Mouse (Mus musculus) hindbrain, embryonic 10.5 days (tissue): ENCODE data around the gene Tedc1. TPM values are rescaled to one million over a fixed set of nuclear protein-coding genes. Genes with fewer than 3 reads are reported as not detected.

Source experiments
- DNase-seq: peaks from one replicate; pipeline ENCODE4 v3.0.0-alpha.2; 2017; ENCODE audit warnings: low spot score
- H3K27ac ChIP-seq: fragments of 300-500 bp; sonication (generic); 2 replicates; pipeline ENCODE4 v1.5.1; 2016; ENCODE audit warnings: mild to moderate bottlenecking, moderate library complexity
- H3K27me3 ChIP-seq: fragments of 300-500 bp; sonication (generic); 2 replicates; pipeline ENCODE4 v1.6.1; 2016; ENCODE audit warnings: mild to moderate bottlenecking; ENCODE audit not compliant: poor library complexity, insufficient read depth, severe bottlenecking
- H3K36me3 ChIP-seq: fragments of 300-500 bp; sonication (generic); 2 replicates; pipeline ENCODE4 v1.6.1; 2016; ENCODE audit warnings: mild to moderate bottlenecking, moderate library complexity
- H3K4me1 ChIP-seq: fragments of 300-500 bp; sonication (generic); replicated peaks from 2 replicates; pipeline ENCODE4 v1.6.1; 2016; ENCODE audit warnings: mild to moderate bottlenecking
- H3K4me3 ChIP-seq: fragments of 300-500 bp; sonication (generic); 2 replicates; pipeline ENCODE4 v1.5.1; 2016; ENCODE audit warnings: mild to moderate bottlenecking, moderate library complexity
- H3K9me3 ChIP-seq: fragments of 300-500 bp; sonication (generic); 2 replicates; pipeline ENCODE4 v1.6.1; 2016; ENCODE audit warnings: mild to moderate bottlenecking, moderate library complexity
- WGBS: fragments of 180-500 bp; shearing (Covaris S2); methylation state at CpG from one replicate; pipeline ENCODE4 v1.1.7; 2016; 5-methylcytosine and 5-hydroxymethylcytosine counted together
- polyA plus RNA-seq: library from polyadenylated mRNA; unstranded; fragments of >200 nt; fragmentation: Nextera tagmentation; extraction: Ambion mirVana; gene quantifications from 2 replicates; pipeline ENCODE4 v1.2.1, GENCODE M21; 2016

The Tedc1 gene
- polyA plus RNA-seq, 1 experiment from 2014 or later: 59.5 TPM

DNA sequence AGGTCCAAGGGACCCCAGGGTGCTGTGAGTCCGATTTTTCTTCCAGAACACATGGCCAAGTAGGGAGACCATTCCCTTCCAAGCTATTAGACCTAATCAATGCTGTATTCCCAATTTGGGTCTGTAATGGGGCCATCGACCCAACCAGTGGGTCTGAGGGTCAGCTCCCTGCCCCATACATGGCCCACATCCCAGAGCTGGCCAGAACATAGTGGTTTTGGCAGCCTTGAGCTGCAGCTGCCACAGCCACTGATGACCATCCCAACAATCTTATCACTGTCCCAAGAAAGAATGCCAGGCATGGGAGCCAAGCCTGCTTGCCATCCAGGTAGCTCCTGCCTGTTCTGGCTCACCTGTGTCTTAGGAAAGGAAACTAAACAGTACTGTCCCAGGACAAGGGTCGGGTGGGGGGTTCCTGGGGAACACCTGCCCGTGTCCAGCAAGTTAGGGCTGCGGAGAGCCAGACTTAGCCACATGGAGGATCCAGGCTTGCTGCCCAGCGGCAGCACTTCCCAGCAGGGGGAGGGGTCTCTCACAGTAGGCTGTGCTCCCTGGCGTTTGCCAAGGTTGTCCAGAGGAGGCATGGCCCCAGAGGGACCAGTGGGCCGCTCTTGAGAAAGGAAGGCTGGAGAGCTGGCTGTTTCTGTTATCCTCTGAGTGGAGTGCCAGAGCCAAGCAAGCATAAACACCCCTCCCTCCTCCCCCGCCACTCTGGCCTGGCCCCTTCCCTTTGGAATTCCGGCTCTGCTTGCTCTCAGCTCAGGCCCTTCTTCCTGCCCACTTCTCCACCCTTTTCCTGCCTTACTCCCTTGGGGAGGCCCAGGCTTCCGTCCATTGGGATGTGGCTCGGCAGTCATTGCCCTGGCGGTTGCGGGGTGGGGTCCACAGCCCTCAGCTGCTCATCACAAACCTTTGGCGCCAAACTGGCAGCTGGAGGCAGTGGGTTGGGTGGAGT is 13.9 kb upstream of the Tedc1 start:
- DNase-seq: no peak
- Histone ChIP-seq H3K4me3 (peak overlapping the region; percentile 68), H3K9me3 (no peaks in the 10 kb centered on the region), H3K36me3 (peaks cover 48% of the 10 kb centered on the region), H3K4me1 (peaks cover 93% of the 10 kb centered on the region), H3K27me3 (peaks cover 53% of the 10 kb centered on the region), H3K27ac (peak overlapping the region; percentile 93)
- WGBS: 22% methylated on average over 15 of the region's 15 CpGs

DNA sequence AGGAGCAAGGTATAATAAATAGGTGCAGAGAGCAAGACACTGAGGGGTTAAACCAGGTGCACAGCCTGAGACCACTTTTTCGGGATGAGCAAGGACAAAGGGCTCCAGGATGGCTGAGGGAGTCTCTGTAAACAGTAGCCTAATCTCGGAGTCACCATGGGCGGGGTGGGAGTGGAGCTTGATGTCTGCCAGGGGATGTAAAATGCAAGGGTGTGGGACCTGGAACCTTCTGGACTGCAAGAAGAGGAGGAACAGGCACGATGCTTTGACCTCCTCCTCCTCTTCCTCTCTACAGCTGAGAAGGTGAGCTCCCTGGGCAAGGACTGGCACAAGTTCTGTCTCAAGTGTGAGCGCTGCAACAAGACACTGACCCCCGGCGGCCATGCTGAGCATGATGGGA is 13.1 kb upstream of the Tedc1 start:
- peaks cover 94% of the 10 kb centered on the region for H3K4me1 ChIP-seq
- DNase-seq: no peak
- peak overlapping the region; percentile 93; the same call in 1 of the 2 replicates for H3K27ac ChIP-seq
- peaks cover 62% of the 10 kb centered on the region for H3K27me3 ChIP-seq
- peak overlapping the region; percentile 68 for H3K4me3 ChIP-seq
- 69% methylated on average over 7 of the region's 7 CpGs for WGBS
- no peaks in the 10 kb centered on the region for H3K9me3 ChIP-seq
- peaks cover 39% of the 10 kb centered on the region for H3K36me3 ChIP-seq

DNA sequence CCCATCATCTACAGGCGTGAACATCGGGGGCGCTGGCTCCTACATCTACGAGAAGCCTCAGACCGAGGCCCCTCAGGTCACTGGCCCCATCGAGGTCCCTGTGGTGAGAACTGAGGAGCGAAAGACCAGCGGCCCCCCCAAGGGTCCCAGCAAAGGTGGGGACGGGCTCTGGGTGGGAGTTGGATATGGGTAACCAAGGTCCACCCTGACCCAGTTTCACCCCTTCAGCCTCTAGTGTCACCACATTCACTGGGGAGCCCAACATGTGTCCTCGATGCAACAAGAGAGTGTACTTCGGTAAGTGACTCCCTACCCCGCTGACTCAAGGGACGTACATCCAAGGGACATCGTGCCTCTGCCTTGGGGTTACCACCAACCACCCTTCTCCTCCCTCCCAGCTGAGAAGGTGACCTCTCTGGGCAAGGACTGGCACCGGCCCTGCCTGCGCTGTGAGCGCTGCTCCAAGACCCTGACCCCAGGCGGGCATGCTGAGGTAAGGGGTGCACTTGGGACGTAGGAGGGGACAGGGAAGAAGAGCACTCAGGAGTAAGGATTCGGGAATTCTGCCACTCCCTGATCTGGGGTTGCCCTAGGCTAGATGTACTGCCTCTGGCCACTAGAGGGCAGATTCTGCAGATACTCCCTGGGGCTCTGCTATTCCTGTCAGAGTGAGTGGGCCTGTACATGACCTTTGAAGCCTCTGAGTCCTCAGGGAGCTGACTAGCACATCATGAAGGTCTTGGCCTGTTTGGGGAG is 12.0 kb upstream of the Tedc1 start:
- Histone ChIP-seq H3K27me3 (peaks cover 72% of the 10 kb centered on the region), H3K4me3 (no peak overlapping the region), H3K36me3 (peaks cover 29% of the 10 kb centered on the region), H3K9me3 (no peaks in the 10 kb centered on the region), H3K27ac (no peak overlapping the region), H3K4me1 (peaks cover 91% of the 10 kb centered on the region)
- DNase-seq: no peak
- WGBS: 81% methylated on average over 20 of the region's 20 CpGs

DNA sequence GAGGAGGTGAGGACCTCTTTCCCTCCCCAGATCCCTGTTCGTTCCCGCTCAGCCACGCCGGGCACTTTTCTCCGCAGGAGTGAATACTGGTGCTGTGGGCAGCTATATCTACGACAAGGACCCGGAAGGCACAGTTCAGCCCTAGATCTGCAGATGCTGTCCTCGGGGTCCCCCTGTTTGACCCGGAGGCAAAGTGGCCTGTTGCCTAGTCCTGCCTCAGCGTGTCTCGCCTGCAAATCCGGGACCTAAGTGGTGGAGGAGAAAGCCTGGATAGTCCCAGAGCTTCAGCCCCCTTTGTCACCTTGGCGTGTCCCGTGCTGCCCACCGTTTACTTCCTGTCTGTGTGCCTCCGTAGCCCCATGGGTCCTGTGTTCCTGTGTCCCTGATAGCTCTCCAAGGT is 11.3 kb upstream of the Tedc1 start:
- peaks cover 29% of the 10 kb centered on the region for H3K36me3 ChIP-seq
- no peaks in the 10 kb centered on the region for H3K9me3 ChIP-seq
- H3K27me3 ChIP-seq: peaks cover 79% of the 10 kb centered on the region
- no peak overlapping the region for H3K27ac ChIP-seq
- no peak overlapping the region for H3K4me3 ChIP-seq
- WGBS: 94% methylated on average over 16 of the region's 16 CpGs
- no peak for DNase-seq
- peaks cover 87% of the 10 kb centered on the region for H3K4me1 ChIP-seq

DNA sequence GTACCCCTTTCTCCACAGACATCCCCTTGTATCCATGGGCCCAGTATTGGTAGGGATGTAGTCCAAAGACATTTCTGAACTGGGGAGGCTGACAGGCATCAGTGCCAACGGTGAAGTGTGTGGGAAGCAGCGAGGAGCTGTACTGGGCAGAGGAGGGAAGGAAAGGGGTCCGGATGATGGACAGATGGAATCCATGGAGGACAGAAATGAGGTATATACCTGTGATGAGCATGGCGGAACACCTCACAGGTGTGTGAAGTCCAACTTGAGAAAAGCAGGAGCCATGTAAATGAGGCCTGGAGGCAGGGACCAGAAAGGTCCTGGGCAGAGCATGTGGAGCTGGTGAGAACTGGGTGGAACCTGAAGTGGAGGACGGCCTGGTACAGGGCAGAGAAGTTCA is 10.6 kb upstream of the Tedc1 start:
- peaks cover 81% of the 10 kb centered on the region for H3K4me1 ChIP-seq
- WGBS: 91% methylated on average over 5 of the region's 5 CpGs

DNA sequence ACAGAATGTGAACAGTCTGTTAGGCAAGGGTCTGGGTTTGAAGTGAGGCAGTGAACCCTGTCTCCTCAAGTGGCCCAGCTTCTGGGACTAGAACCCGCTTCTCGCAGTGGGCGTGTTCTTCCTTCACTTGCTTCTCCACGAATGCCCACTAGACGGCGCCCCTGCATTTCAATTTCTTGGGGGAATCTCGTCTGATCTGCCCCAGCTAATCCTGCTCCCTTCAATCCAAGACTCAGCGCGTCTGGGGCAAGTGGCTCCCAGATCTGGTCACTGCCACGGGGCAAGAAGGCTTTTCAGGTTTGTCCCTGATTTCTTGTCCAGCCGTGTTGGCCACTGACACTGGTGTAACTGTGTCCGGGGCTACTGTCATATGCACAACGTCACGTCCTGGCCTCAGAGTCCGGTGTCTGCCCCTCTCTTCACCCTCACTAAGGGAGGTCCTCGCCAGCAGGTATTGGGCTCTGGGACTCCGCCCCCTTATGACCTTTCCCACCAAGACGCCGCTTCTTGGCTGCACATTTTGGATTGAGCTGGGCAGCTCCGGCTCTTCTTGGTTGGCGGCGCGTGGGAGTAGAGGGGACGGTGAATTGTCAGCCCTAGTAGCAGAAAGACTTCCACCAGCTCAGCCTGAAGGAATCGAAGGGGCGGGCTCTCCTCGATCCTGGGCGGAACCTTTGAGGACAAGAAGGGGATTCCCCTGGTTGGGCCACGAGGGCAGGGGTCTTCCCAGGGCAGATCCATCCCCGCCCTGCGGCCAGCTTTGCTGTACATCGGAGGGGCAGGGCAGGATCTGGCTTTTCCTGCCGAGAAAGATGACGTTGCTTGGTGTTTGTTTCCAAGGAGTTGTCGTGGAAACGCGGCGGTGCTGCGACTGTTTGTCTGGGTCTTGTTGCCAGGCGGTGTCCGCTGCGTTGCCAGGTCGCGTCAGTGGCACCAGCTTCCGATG is 9.8 kb upstream of the Tedc1 start, which contains the start of gene Crip1:
Gene Crip1, plus strand, starts transcription at position 205 of the 946 bp plus-strand sequence.
- Histone ChIP-seq H3K4me3 (peak within 1 kb of the TSS; percentile 36), H3K27me3 (peaks cover 84% of the 10 kb centered on the region), H3K4me1 (peaks cover 81% of the 10 kb centered on the region), H3K9me3 (no peaks in the 10 kb centered on the region), H3K27ac (peak within 1 kb of the TSS; percentile 68; the same call in 1 of the 2 replicates), H3K36me3 (peaks cover 29% of the 10 kb centered on the region)
- 6% methylated on average over 45 of the region's 45 CpGs for WGBS
- peak; percentile 87 for DNase-seq

More for the DNA sequence above, 10.6 kb upstream of the Tedc1 start:
- Histone ChIP-seq H3K27ac (no peak overlapping the region), H3K27me3 (peaks cover 84% of the 10 kb centered on the region), H3K9me3 (no peaks in the 10 kb centered on the region), H3K4me3 (no peak overlapping the region), H3K36me3 (peaks cover 29% of the 10 kb centered on the region)
- DNase-seq: no peak

DNA sequence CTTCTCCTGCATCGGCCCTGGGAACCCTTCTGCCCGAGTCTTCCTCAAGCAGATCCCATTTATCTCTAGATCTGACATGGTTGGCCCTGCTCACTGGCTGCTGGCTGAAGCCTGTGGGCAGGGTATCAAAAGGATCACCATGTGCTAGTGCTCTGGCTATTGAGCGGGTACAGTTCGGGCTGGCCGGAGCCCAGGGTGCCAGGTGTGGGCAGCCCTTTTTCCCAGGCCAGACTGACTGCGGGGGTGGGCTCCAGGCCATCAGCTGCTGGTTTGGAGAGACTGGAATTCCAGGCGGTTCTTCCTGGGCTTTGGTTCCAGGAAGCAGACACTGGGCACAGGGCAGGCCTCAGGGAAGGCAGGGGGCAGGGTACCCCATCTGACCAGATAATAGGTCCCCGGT is 8.7 kb upstream of the Tedc1 start:
- H3K4me3 ChIP-seq: 0 out of 2 replicates have a peak overlapping the region, but pooled peaks have one; percentile 36
- H3K27me3 ChIP-seq: peaks cover 84% of the 10 kb centered on the region
- DNase-seq: no peak
- peaks cover 29% of the 10 kb centered on the region for H3K36me3 ChIP-seq
- peaks cover 81% of the 10 kb centered on the region for H3K4me1 ChIP-seq
- no peaks in the 10 kb centered on the region for H3K9me3 ChIP-seq
- 89% methylated on average over 8 of the region's 8 CpGs for WGBS
- no peak overlapping the region for H3K27ac ChIP-seq

DNA sequence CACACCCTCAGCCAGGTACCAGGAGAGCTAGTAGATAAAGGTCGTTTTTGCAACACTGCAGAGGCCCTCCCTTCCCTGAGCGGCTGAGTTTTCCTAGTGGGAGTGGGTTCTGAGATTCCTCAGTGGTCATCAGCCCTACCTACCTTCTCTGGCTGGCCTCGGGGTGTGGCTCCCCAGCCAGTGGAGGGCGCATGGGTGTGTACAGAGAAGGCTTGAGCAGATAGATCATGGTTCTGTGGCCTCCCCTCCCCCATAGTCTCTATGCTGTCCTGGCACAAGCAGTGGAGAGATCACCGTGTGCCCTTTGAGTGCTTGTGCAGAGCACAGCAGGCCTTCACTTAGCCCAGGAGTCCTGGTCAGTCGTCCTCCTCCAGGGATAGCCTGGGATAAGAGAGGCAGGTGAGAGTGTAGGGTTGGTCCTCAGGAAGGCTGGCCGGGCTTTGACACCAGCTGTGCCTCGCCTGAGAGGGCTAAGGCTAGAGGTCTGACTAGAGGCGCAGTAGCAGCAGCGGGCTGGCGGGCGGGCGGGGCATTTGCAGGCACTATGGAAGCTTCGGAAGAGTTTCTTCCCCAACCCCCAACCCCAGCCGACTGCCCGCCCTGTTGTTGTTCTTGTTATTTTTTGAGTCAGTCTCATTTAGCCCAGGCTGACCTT is 7.7 kb upstream of the Tedc1 start:
- no peaks in the 10 kb centered on the region for H3K9me3 ChIP-seq
- DNase-seq: no peak
- 32% methylated on average over 16 of the region's 16 CpGs for WGBS
- H3K4me1 ChIP-seq: peaks cover 72% of the 10 kb centered on the region
- no peak overlapping the region for H3K4me3 ChIP-seq
- peaks cover 88% of the 10 kb centered on the region for H3K27me3 ChIP-seq
- H3K36me3 ChIP-seq: peaks cover 25% of the 10 kb centered on the region
- H3K27ac ChIP-seq: peak overlapping the region; percentile 29; the same call in 1 of the 2 replicates

DNA sequence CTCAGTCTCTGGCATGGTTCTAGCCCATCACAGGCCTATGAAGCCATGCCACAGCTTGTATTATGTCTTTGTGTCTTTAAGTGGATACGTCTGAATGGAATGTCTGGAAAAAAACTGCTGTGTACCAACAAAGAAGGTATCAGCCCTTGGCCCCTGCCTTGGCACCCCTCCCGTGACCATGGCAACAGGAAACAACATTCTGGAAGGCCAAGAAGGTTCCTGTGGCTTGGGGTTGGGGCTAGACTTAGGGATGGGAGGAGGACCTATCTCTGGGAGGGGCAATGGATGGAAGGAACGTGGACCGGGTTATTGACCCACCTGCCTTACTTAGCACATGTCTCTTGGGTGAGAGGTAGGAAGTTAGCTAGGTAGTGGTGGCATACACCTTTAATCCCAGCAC is 6.9 kb upstream of the Tedc1 start:
- Histone ChIP-seq H3K27me3 (peaks cover 88% of the 10 kb centered on the region), H3K4me1 (peaks cover 65% of the 10 kb centered on the region), H3K36me3 (peaks cover 16% of the 10 kb centered on the region), H3K9me3 (no peaks in the 10 kb centered on the region), H3K27ac (no peak overlapping the region), H3K4me3 (no peak overlapping the region)
- DNase-seq: no peak
- 65% methylated on average over 4 of the region's 4 CpGs for whole genome bisulfite sequencing

DNA sequence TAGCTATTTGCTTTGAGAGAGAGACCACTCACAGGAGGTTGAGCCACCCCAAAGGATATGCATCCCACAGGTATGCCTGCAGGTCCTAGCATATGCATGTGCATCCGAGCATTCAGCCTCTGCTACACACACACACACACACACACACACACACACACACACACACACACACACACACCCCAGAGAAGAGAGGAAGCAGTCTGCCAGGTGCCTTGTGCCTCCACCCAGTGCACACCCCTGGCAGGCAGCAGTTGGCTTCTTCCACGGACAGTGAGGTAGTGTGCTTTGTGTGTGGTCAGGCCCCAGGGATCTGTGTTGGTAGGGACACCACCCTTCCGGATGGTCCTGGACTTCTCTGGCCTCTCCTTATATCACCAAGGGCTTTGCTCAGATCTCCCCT is 6.3 kb upstream of the Tedc1 start:
- 71% methylated on average over 3 of the region's 3 CpGs for WGBS
- Histone ChIP-seq H3K9me3 (no peaks in the 10 kb centered on the region), H3K36me3 (peaks cover 11% of the 10 kb centered on the region), H3K4me1 (peaks cover 65% of the 10 kb centered on the region), H3K27ac (no peak overlapping the region), H3K4me3 (no peak overlapping the region), H3K27me3 (peaks cover 94% of the 10 kb centered on the region)
- DNase-seq: no peak

DNA sequence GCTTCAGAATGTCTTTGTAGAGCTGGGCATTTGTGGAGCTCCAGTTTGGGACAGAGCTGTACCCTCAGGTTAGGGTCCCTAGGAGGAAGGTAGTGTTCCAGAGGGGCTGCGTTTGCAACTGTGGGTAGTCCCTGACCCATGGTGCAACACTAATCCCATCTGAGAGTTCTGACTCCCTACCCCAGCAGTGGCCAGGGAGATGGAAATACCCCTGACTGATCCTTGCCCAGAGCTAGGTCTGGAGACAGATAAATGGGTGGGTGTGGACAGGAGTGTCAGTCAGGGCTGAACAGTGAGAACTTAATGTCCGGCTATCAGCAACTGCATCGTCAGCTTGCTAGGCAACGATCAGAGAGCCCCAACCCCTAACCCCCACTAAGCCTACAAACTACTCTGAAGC is 5.6 kb upstream of the Tedc1 start:
- H3K4me3 ChIP-seq: no peak overlapping the region
- H3K36me3 ChIP-seq: peaks cover 4% of the 10 kb centered on the region
- H3K27ac ChIP-seq: no peak overlapping the region
- H3K4me1 ChIP-seq: peaks cover 66% of the 10 kb centered on the region
- H3K27me3 ChIP-seq: peaks cover 95% of the 10 kb centered on the region
- WGBS: 85% methylated on average over 4 of the region's 4 CpGs
- no peak for DNase-seq
- no peaks in the 10 kb centered on the region for H3K9me3 ChIP-seq
